Mouse (Mus musculus): ENCODE results near the gene Acvr2a. TPM values are rescaled to one million over a fixed set of nuclear protein-coding genes. Genes with fewer than 3 reads are reported as not detected.
A peak's percentile ranks its signal among the peaks of the same experiment; 100 is the strongest.
"Not testable (repeated sequence)": the region's sequence is repeated elsewhere in the genome, so short reads cannot be mapped to it uniquely, and the experiment has no call there.

Gene Acvr2a
- polyA plus RNA-seq, 1 experiment from 2014 or later, result 52.1 TPM

DNA sequence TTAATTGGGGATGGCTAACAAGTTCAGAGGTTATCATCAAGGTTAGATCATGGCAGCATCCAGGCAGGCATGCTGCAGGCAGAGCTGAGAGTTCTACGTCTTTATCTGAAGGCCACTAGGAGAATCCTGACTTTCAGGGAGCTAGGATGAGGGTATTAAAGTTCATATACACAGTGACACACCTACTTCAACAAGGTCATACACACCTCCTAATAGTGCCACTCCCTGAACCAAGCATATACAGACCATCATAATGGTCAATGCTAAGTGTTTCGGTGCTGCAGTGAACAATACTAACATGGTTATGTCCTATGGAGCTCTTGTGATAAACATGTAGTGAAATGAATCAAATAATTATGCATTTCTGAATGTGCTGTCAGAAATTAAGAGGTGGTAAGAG lies 12.0 kb downstream of the Acvr2a start:
- Histone ChIP-seq H3K27me3 (replicated peaks) (no peaks in the 10 kb centered on the region), H3K4me3 (no peak overlapping the region), H3K27ac (no peak overlapping the region), H3K9ac (no peak overlapping the region), H3K36me3 (replicated peaks) (no peaks in the 10 kb centered on the region), H3K9me3 (no peaks in the 10 kb centered on the region), H3K4me1 (no peaks in the 10 kb centered on the region), H3K4me2 (no peak overlapping the region)
- WGBS, result 97% methylated on average over 2 of the region's 2 CpGs
- ATAC-seq (replicated peaks), result no peak

DNA sequence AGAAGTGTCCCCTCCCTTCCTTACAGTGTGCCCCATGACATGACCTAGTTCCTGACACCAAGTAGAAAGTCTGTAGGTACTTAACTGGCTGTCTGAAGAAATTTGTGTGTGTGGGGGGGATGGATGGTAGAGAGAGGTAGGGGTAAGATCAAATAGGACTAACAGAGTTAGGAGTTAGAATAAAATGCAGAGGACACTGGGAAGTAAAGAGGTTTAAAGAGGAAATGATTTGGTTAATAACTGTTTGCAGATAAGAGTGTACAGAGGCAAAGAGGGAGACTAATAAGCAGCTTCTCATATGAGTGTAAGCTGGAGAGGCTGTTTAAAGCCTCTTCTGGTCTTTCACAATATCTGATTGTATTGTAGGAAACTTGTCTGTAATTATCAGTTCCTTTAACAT lies 12.5 kb downstream of the Acvr2a start:
- Histone ChIP-seq H3K27me3 (replicated peaks) (no peaks in the 10 kb centered on the region), H3K4me1 (no peaks in the 10 kb centered on the region), H3K36me3 (replicated peaks) (no peaks in the 10 kb centered on the region), H3K9ac (no peak overlapping the region), H3K4me2 (no peak overlapping the region), H3K4me3 (no peak overlapping the region), H3K27ac (no peak overlapping the region), H3K9me3 (no peaks in the 10 kb centered on the region)
- ATAC-seq (replicated peaks), result no peak

DNA sequence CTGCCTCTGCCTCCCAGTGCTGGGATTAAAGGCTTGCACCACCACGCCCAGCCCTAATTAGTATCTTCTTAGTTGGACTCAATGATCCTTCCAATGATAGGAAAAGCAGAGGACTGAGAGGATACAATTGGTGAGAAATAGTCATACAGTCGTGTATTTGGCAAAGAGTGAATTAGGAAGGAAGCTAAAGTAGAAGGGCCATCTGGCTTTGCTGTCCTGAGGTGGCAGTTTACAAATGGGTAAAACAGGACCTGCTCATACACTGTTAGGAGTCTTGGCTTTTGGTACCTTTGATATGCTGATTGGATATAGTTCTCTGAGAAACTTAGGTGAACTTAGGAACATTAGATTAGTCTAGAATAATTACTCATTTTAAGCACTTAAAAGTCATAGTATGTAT lies 16.6 kb downstream of the Acvr2a start:
- no peak overlapping the region for H3K4me2 ChIP-seq
- no peak overlapping the region for H3K4me3 ChIP-seq
- H3K36me3 ChIP-seq (replicated peaks), result no peaks in the 10 kb centered on the region
- ATAC-seq (replicated peaks), result no peak
- H3K9me3 ChIP-seq, result no peaks in the 10 kb centered on the region
- 97% methylated on average over 2 of the region's 2 CpGs for WGBS
- H3K9ac ChIP-seq, result no peak overlapping the region
- no peaks in the 10 kb centered on the region for H3K4me1 ChIP-seq
- no peak overlapping the region for H3K27ac ChIP-seq
- H3K27me3 ChIP-seq (replicated peaks), result no peaks in the 10 kb centered on the region

DNA sequence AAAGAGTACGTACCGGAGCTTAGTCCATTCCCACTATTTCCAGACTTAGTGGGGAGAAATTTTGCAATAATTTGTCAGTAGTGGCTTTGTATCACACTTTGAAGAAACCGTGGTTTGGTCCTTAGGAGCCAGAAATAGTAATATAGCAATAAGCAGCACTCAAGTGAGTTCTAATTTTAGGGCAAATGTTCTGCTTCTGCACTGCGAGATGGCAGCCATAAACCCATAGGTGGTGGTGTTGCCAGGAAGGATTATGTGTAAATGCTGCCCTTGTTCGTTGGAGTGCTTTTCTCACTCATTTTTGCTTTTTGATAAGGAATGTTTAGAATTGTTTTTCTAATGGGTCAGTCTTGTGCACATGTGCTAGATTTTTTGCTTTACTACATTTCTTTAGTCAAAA lies 18.4 kb downstream of the Acvr2a start:
- no peaks in the 10 kb centered on the region for H3K4me1 ChIP-seq
- H3K27me3 ChIP-seq (replicated peaks), result no peaks in the 10 kb centered on the region
- H3K4me3 ChIP-seq, result no peak overlapping the region
- H3K9me3 ChIP-seq, result no peaks in the 10 kb centered on the region
- no peak for ATAC-seq (replicated peaks)
- H3K36me3 ChIP-seq (replicated peaks), result no peaks in the 10 kb centered on the region
- H3K9ac ChIP-seq, result no peak overlapping the region
- no peak overlapping the region for H3K4me2 ChIP-seq
- no peak overlapping the region for H3K27ac ChIP-seq
- 91% methylated on average over 5 of the region's 5 CpGs for WGBS

DNA sequence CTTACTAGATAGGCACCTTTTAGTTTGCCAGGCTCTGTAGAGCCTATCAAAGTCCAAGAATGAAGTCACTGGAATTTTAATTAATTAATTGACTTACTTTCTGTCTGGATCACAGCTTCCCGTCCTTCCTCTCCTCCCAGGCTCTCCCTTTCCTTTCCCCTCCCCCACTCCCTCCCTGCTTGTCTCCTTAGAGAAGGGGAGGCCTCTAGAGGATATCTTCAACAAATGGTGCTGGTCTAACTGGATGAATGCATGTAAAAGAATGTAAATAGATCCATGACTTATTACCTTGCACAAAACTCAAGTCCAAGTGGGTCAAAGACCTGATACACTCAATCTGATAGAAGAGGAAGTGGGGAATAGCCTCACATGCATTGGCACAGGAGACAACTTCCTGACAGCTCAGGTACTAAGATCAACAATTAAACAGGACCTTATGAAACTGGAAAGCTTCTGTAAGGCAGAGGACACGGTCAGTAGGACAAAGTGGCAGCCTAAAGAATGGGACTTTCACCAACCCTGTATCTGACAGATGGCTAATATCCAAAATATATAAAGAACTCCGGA lies 20.1 kb downstream of the Acvr2a start:
- no peaks in the 10 kb centered on the region for H3K4me1 ChIP-seq
- H3K9me3 ChIP-seq, result no peaks in the 10 kb centered on the region
- no peak overlapping the region for H3K9ac ChIP-seq
- no peak overlapping the region for H3K4me2 ChIP-seq
- WGBS, result 72% methylated on average over 3 of the region's 3 CpGs
- no peaks in the 10 kb centered on the region for H3K27me3 ChIP-seq (replicated peaks)
- no peak overlapping the region for H3K27ac ChIP-seq
- no peak overlapping the region for H3K4me3 ChIP-seq
- ATAC-seq (replicated peaks), result no peak
- H3K36me3 ChIP-seq (replicated peaks), result no peaks in the 10 kb centered on the region

DNA sequence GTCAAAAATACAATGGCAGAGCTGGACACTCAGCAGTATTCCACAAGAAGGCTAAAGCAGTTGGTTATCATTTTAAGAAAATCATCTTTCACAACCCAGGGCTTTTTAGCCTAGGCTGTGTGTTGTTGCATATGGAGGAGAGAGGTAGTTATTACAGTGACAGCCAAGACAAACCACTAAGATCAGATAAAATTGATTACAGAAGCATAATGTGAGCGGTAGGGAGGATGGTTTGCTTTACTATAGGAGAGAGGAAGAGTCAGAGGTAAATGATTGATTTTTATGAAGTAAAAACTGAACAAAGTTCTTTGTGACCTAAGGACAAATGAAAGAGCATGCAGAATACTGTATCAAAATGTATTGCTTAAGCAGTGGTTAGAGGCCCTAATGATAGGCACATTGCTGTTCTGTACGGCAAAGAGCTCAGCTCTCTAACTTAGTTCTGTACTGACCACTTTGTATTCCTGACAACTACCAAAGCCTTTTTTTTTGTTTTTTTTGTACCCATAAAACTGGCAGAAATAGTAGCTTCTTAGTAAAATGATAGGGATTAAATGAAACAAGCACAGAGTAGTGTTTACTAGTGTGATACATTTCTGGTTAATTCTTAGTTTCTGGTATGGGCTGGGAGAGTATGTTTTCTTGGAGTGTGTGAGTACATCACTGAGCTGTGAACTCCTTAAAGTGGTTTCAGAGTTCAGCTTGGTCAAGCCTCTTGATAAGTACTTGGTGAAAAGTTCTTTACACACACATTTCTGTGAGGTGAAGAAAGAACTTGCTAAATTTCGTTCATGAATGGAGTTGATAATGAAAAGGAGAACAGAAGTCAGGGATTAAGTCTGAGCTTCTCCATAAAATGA lies 27.9 kb downstream of the Acvr2a start:
- ATAC-seq (replicated peaks), result no peak
- H3K9me3 ChIP-seq, result no peaks in the 10 kb centered on the region
- no peak overlapping the region for H3K9ac ChIP-seq
- H3K4me2 ChIP-seq, result no peak overlapping the region
- H3K36me3 ChIP-seq (replicated peaks), result no peaks in the 10 kb centered on the region
- H3K27me3 ChIP-seq (replicated peaks), result no peaks in the 10 kb centered on the region
- WGBS, result 80% methylated on average over 3 of the region's 3 CpGs
- no peak overlapping the region for H3K27ac ChIP-seq
- no peak overlapping the region for H3K4me3 ChIP-seq
- peaks cover 2% of the 10 kb centered on the region; the same call in 1 of the 2 replicates for H3K4me1 ChIP-seq

DNA sequence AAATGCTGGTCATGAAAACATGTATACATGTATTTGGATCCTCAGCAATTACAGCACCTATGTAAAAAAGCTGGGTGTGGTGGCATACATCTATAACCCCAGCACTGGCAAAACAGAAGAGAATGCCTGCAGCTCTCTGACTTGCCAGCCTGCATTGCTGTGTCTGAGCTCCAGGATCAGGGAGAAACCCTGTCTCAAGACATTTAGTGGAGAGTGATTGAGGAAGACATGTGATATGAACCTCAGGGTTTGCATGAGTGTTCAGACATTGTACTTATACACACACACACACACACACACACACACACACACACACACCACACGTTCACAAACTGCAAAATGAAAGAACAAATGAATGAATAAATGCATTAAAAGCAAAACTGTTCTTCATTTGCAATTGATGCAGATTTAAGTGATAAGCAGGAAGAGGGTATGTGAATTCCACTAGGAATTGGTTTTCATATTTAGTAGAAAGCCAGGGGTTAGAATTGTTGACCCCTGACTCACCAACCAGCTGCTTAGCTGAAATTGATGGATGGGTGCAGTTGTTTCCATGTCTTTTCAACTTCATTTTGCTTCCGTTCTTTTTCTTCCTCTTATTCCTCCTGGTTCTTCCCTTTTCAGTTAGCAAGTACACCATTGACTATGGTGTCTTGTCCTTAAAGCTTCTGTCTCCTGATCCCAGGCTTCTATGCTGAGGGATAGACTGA lies 32.9 kb downstream of the Acvr2a start:
- Histone ChIP-seq H3K27ac (no peak overlapping the region), H3K9ac (no peak overlapping the region), H3K4me2 (no peak overlapping the region), H3K9me3 (no peaks in the 10 kb centered on the region), H3K36me3 (replicated peaks) (no peaks in the 10 kb centered on the region), H3K4me3 (no peak overlapping the region), H3K27me3 (replicated peaks) (no peaks in the 10 kb centered on the region), H3K4me1 (peaks cover 2% of the 10 kb centered on the region; the same call in 1 of the 2 replicates)
- WGBS, result 71% methylated on average over 2 of the region's 2 CpGs
- no peak for ATAC-seq (replicated peaks)

DNA sequence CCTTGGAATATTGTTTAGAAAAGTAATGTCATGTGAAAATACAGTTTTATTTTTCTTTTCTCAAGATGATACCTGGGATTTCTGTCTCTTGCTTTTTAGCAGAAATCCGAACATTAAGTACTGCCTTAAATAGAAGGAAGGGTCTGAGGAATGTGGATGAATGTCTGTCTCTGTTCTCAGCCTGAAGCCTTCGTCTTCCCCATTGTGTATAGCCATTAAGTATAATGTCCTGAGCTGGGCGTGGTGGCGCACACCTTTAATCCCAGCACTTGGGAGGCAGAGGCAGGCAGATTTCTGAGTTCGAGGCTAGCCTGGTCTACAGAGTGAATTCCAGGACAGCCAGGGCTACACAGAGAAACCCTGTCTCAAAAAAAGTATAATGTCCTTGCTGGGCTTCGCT lies 51.7 kb downstream of the Acvr2a start:
- not testable (repeated sequence) for H3K9me3 ChIP-seq; H3K27me3 ChIP-seq (replicated peaks); H3K36me3 ChIP-seq (replicated peaks); ATAC-seq (replicated peaks); H3K4me1 ChIP-seq; H3K4me3 ChIP-seq; H3K4me2 ChIP-seq; H3K27ac ChIP-seq; H3K9ac ChIP-seq
- WGBS, result 97% methylated on average over 6 of the region's 6 CpGs

DNA sequence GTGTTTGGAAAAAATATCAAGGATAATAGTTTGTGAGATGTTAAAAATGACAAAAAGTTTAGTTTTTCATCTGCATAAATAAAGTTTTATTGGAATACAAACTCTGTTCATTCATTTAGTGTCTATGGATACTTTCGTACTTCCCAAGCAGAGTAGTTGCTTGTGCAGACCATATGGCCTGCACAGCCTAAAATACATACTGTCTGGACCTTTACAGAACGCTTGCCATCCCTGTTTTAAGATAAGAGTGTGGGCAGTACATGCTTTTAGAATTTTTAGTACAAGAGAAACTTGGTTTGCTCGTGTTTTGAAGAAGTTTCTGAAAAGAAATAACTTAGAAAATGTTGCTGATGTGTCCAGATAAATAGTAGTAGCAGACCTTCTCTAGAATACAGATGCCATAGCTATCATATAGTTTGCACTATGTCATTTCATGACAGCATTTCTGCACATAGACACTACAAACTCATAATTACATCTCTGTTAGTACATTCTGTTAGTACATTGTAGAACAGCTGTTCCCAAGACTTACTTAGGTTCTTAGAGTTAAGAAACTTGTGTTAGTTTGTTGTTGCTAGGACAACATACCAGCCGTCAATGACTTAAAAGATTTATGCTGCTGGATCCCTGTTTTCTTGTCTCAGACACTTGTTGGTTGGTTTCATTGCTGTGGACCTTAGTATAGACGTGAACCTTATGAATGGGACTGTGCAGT lies 54.4 kb downstream of the Acvr2a start:
- Histone ChIP-seq H3K4me2 (no peak overlapping the region), H3K36me3 (replicated peaks) (no peaks in the 10 kb centered on the region), H3K4me3 (no peak overlapping the region), H3K27ac (no peak overlapping the region), H3K27me3 (replicated peaks) (no peaks in the 10 kb centered on the region), H3K9ac (no peak overlapping the region), H3K4me1 (no peaks in the 10 kb centered on the region), H3K9me3 (no peaks in the 10 kb centered on the region)
- no peak for ATAC-seq (replicated peaks)
- WGBS, result 84% methylated on average over 5 of the region's 5 CpGs

DNA sequence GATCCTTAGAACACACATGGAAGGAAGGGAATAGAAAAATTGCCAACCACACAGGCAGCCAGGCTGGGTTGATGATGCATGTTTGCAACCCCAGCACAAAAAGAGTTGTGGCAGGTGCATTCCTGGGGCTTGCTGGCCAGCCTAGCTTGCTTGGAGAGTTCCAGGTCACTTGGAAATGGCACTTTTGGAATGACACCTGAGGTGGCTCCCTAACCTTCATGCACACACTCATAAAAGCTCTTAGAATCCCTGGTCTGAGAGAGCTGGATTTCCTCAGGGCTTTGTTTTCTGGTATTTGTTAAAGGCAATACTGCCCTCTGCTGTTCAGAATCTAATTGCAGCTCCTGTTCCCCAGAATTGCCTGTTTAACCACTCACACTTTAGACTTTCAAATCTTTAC lies 72.0 kb downstream of the Acvr2a start:
- Histone ChIP-seq H3K36me3 (replicated peaks) (no peaks in the 10 kb centered on the region), H3K9me3 (no peaks in the 10 kb centered on the region), H3K27ac (0 out of 2 replicates have a peak overlapping the region, but pooled peaks have one; percentile 49), H3K4me2 (no peak overlapping the region), H3K9ac (no peak overlapping the region), H3K27me3 (replicated peaks) (no peaks in the 10 kb centered on the region), H3K4me1 (0 out of 2 replicates have a peak, but pooled peaks cover 3% of the 10 kb centered on the region), H3K4me3 (no peak overlapping the region)
- peak; percentile 72 for ATAC-seq (replicated peaks)

DNA sequence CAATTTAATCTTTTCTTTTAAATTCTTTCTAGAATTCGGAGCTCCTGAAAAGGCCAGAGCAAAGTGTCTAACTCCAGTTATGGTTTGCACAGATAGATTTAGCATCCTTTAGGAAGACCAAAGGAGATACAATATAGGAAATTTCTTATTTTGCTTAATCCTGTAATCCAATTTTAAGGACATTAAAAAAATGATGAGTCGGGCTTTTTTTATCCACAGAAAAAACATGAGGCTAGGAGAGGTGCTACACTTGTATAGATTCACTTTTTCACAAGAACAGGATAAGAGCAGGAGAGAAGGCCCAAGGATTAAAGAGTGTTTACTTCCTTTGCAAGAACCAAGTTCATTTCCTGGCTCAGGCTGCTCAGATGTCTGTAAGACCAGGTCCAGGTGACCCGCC lies 81.3 kb downstream of the Acvr2a start:
- Histone ChIP-seq H3K9me3 (no peaks in the 10 kb centered on the region), H3K36me3 (replicated peaks) (peaks cover 10% of the 10 kb centered on the region; the same call in 1 of the 2 replicates), H3K27ac (no peak overlapping the region), H3K9ac (no peak overlapping the region), H3K4me2 (no peak overlapping the region), H3K4me1 (no peaks in the 10 kb centered on the region), H3K27me3 (replicated peaks) (no peaks in the 10 kb centered on the region), H3K4me3 (no peak overlapping the region)
- ATAC-seq (replicated peaks), result no peak
- WGBS, result 85% methylated on average over 3 of the region's 3 CpGs

DNA sequence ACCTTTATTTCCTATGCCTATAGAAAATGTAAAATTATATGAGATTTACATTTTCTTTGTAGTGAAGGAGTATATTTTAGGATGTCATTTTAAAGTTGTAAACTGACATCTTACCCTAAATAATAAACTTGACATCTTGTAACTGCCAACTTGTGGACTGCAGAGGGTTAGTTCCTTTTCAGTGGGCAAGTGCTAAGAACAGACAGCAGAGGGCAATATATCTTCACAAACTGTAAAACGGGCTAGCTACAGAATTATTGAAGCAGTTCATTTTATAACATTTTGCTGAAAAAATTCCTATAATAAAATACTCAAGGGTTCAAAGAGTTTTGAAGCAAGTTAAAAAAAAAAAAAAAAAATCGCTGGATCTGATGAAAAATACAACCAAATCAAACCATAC lies 95.0 kb downstream of the Acvr2a start:
- Histone ChIP-seq H3K4me2 (no peak overlapping the region), H3K4me3 (no peak overlapping the region), H3K4me1 (no peaks in the 10 kb centered on the region), H3K27me3 (replicated peaks) (no peaks in the 10 kb centered on the region), H3K36me3 (replicated peaks) (peaks cover 7% of the 10 kb centered on the region; the same call in 1 of the 2 replicates), H3K9ac (no peak overlapping the region), H3K27ac (no peak overlapping the region), H3K9me3 (no peaks in the 10 kb centered on the region)
- WGBS, result 60% methylated on average over 2 of the region's 2 CpGs
- ATAC-seq (replicated peaks), result no peak
